In genomic region chr3:126624994-126625763, GRCm38 (mm10) we compare ENCODE assay signal across 20 mouse cellular contexts. TPM values are rescaled to one million over a fixed set of nuclear protein-coding genes. Genes with fewer than 3 reads are reported as not detected.
A peak's percentile ranks its signal among the peaks of the same experiment; 100 is the strongest.
DNase-seq lines count a peak whose midpoint lies in the region; ATAC-seq and TF ChIP-seq lines count a peak whose summit lies in the region.
"Had no signal": no experiment of that assay in that cellular context is flagged by ENCODE, and none has a peak within 500 bp of the region (broad histone marks: within the 10 kb centered on the region; RNA-seq: fewer than 3 reads in every experiment).

No protein-coding gene starts in this region.

- no peak for ATAC-seq in intestine, embryonic 14.5 days (replicated peaks; ENCODE audit: low FRiP score, low TSS enrichment, low read depth)
- no peak for ATAC-seq in intestine, postnatal 0 days
- ATAC-seq in megakaryocyte progenitor cell, adult 5-6 weeks (replicated peaks; ENCODE audit: poor library complexity), result peak; percentile 74
- ATAC-seq: forebrain, embryonic 15.5 days; midbrain, embryonic 15.5 days had no signal

- H3K9me3 ChIP-seq in intestine, embryonic 14.5 days (ENCODE audit: control insufficient read depth, low read length), result no peaks in the 10 kb centered on the region
- H3K9me3 ChIP-seq in intestine, postnatal 0 days (ENCODE audit: control insufficient read depth), result no peaks in the 10 kb centered on the region
- H3K9me3 ChIP-seq: forebrain, embryonic 15.5 days; heart, embryonic 13.5 days; hindbrain, embryonic 15.5 days; limb, embryonic 10.5 days; midbrain, embryonic 15.5 days had no signal

- no peaks in the 10 kb centered on the region for H3K27me3 ChIP-seq in intestine, embryonic 14.5 days (replicated peaks; ENCODE audit: control insufficient read depth, insufficient read depth, low read length)
- H3K27me3 ChIP-seq in intestine, postnatal 0 days (replicated peaks; ENCODE audit: control insufficient read depth, insufficient read depth, low read length), result no peaks in the 10 kb centered on the region
- H3K27me3 ChIP-seq: forebrain, embryonic 15.5 days; heart, embryonic 13.5 days; hindbrain, embryonic 15.5 days; midbrain, embryonic 15.5 days had no signal

- no peaks in the 10 kb centered on the region for H3K4me1 ChIP-seq in intestine, embryonic 14.5 days (replicated peaks; ENCODE audit: control insufficient read depth, insufficient read depth, low read length)
- no peaks in the 10 kb centered on the region for H3K4me1 ChIP-seq in intestine, postnatal 0 days (replicated peaks; ENCODE audit: control insufficient read depth, insufficient read depth, low read length)
- H3K4me1 ChIP-seq: forebrain, embryonic 15.5 days; hindbrain, embryonic 15.5 days; limb, embryonic 10.5 days; midbrain, embryonic 15.5 days had no signal

- no peaks in the 10 kb centered on the region for H3K36me3 ChIP-seq in intestine, embryonic 14.5 days (ENCODE audit: control insufficient read depth, insufficient read depth, low read length)
- H3K36me3 ChIP-seq in intestine, postnatal 0 days (ENCODE audit: control insufficient read depth, insufficient read depth), result no peaks in the 10 kb centered on the region
- H3K36me3 ChIP-seq: forebrain, embryonic 15.5 days; hindbrain, embryonic 15.5 days; limb, embryonic 10.5 days; midbrain, embryonic 15.5 days had no signal

- peak; percentile 38 for DNase-seq in intestine, embryonic 14.5 days (ENCODE audit: low spot score)
- DNase-seq in spleen, postnatal 36 days (ENCODE audit: low spot score in 2 of 2), result peak; percentile 29 to 40
- no peak for DNase-seq in spleen, adult 18-20 months
- DNase-seq in frontal cortex, postnatal 36 days (ENCODE audit: low spot score in 2 of 2), result no peak
- DNase-seq in adrenal gland, adult 2 months, result no peak
- DNase-seq: heart, adult 18-20 months; heart, postnatal 36 days; kidney, adult 11 months; right cerebral cortex, postnatal 25 days; thymus, postnatal 25 days had no signal

- 88% methylated on average over 11 of the region's 11 CpGs for WGBS in intestine, embryonic 14.5 days
- WGBS in intestine, postnatal 0 days, result 86% methylated on average over 11 of the region's 11 CpGs

- H3K4me2 ChIP-seq in intestine, embryonic 14.5 days (ENCODE audit: low read length), result no peak overlapping the region
- no peak overlapping the region for H3K4me2 ChIP-seq in intestine, postnatal 0 days (replicated peaks; ENCODE audit: low read depth)
- H3K4me2 ChIP-seq: forebrain, embryonic 15.5 days; heart, embryonic 13.5 days; hindbrain, embryonic 15.5 days; midbrain, embryonic 15.5 days had no signal

- no peak overlapping the region for H3K27ac ChIP-seq in intestine, embryonic 14.5 days (ENCODE audit: low read depth)
- H3K27ac ChIP-seq in intestine, postnatal 0 days (ENCODE audit: low read depth, low read length), result no peak overlapping the region
- H3K27ac ChIP-seq: forebrain, embryonic 15.5 days; heart, embryonic 13.5 days; hindbrain, embryonic 15.5 days; kidney, postnatal 0 days; limb, embryonic 10.5 days; liver, embryonic 14.5 days; midbrain, embryonic 15.5 days had no signal

- no peak overlapping the region for H3K9ac ChIP-seq in intestine, embryonic 14.5 days (ENCODE audit: low read length)
- no peak overlapping the region for H3K9ac ChIP-seq in intestine, postnatal 0 days (ENCODE audit: low read depth, low read length)
- H3K9ac ChIP-seq: forebrain, embryonic 15.5 days; heart, embryonic 13.5 days; hindbrain, embryonic 15.5 days; liver, embryonic 14.5 days; midbrain, embryonic 15.5 days had no signal

- TF ChIP-seq CTCF in intestine, postnatal 0 days (IDR thresholded peaks at IDR 0.05; ENCODE audit: low read depth), result no peak

- no peak overlapping the region for H3K4me3 ChIP-seq in intestine, embryonic 14.5 days (ENCODE audit: low read depth, low read length)
- H3K4me3 ChIP-seq in intestine, postnatal 0 days (ENCODE audit: low read depth, low read length), result no peak overlapping the region
- H3K4me3 ChIP-seq: erythroblast, embryonic 14.5 days; forebrain, embryonic 15.5 days; heart, embryonic 13.5 days; hindbrain, embryonic 15.5 days; limb, embryonic 10.5 days; midbrain, embryonic 15.5 days had no signal

RNA-seq across cellular contexts. Expression of gene Camk2d, which starts 29.1 kb away (rescaled TPM):
- polyA plus RNA-seq in intestine, embryonic 14.5 days (2014; fragmentation: Nextera tagmentation; extraction: Ambion mirVana), result 45.8 and 47.0 TPM in 2 replicates
- polyA plus RNA-seq in intestine, postnatal 0 days (2015; fragmentation: Nextera tagmentation; extraction: Ambion mirVana), result 42.6 and 50.4 TPM in 2 replicates
- total RNA-seq in megakaryocyte progenitor cell, adult 5-6 weeks (2015), result 12.7 and 16.9 TPM in 2 replicates
- total RNA-seq in megakaryocyte progenitor cell, adult 5-6 weeks (2017), result 13.2 and 19.5 TPM in 2 replicates
- 100 to 1,000 TPM; 101 to 116 TPM for total RNA-seq in adrenal gland, adult 2 months (2021)
- 112 and 134 TPM in 2 replicates for polyA plus RNA-seq in adrenal gland, adult 2 months (2012; rRNA removed)
- polyA plus RNA-seq: erythroblast, embryonic 14.5 days had no signal

Comparison
In these comparisons a context has a peak if more than half of its experiments do, and no peak if none do; other contexts are left out.
1. DNase-seq: peak in intestine, embryonic 14.5 days (single experiment) and spleen, postnatal 36 days (2 of 2); none in spleen, adult 18-20 months (0 of 2), frontal cortex, postnatal 36 days (0 of 2) and adrenal gland, adult 2 months (single experiment).